Mouse (Mus musculus) induced T-regulatory cell, adult 2 months (primary cell): Measurements from ENCODE around the gene 8030411F24Rik.
"Not testable (repeated sequence)": the region's sequence is repeated elsewhere in the genome, so short reads cannot be mapped to it uniquely, and the experiment has no call there.

Experiments used
- DNase-seq: peaks from one replicate; pipeline ENCODE4 v3.0.0-alpha.2; 2012; ENCODE audit warnings: low read depth

Gene 8030411F24Rik

DNA sequence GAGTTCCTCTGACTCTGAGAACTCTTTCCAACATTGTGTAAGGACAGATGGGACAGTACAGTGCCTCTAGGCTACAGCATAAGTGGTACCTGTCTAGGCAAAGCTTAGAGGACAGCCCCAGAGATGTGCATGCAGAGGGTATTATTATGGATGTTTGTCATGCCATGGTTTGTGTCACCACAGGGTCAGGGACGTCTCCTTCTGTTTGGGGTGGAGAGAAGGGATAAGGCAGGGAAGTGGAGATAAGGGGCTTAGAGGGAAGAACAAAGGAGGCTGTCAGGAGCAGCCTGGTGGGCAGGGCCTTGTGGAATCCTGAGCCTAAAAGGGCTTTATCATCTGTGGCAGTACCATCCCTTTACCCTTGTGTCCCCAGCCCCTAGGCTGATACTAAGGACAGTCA is at the start of gene 8030411F24Rik:
TSS of gene 8030411F24Rik (plus strand) at position 301 of the 400 bp plus-strand sequence.
- no peak for DNase-seq

DNA sequence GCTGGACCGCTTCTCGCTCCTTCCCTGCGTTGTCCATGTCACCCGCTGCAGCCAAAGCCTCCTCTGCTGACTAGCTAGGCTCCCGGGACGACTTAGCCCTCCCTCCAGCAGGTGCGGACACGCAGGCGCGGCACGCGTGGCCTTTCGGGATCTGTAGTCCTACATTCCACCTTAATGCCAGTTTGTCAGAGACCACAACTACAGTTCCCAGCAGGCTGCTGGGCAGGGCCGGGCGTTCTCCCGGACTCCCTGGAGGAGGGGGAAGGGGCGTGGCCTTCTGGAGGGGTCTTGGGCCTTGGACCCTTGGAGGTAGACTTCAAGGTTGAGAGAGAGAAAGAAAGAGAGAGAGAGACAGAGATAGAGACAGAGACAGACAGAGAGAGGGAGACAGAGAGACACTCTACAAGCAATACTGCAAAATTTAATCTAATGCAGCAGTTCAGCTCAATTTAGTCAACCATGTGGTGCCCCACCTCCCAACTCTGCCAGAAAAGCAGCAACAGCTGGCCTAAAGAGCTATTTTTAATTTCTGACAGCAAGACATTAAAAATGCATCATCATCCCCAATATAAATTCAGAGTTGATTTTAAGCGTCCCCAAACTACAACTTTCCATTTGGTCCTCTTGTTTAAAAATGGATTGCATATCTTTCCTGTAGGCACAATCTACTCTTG is 49.3 kb upstream of the 8030411F24Rik start, which contains the start of gene Napb:
TSS of gene Napb (minus strand) at position 141 of the 674 bp plus-strand sequence.
- peak; percentile 53 for DNase-seq

DNA sequence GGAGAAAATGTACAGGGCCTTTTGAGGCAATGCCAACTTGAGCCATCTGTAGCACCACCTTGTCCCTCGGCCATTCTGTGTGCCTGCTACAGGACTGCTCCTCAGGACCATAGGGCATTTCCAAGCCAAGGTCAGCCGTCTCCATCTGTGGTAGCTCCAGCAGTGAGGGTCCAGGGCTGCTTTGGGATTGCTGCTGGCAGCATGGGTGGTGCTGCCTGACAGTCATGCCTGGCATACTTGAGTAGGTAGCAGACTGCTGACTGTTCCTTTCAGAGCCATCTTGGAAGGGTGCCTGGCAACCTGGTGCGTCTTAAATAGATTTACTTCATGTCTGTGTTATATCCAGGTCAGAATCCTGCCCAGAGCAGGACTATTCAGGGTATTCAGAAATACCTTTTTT is 38.8 kb upstream of the 8030411F24Rik start:
- DNase-seq: no peak

DNA sequence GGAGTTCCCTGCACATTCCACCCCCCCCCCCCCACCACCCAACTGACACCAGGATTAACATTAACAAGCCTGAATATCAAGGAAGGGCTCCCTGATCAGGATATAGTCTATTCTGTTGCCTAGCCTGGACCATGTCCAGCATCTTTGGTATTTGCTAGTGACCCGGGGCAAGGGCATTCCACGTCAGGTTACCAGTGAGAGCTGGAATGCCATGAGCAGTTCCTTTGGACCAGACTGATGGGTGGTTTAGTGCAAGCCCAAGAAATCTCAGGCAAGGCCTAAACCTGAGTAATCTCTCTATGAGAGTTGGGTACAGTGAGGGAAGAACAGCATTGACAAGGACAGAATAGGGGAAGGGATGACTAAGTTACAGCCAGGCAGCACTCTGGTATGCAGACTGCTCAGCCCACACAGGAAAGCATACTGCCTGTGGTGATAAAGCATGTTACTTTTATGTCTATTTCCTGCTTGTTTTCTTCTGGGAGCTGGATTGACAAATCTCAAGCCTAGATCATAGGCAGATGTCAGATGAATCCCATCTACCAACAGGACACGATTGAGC is 37.9 kb upstream of the 8030411F24Rik start:
- DNase-seq: no peak

- DNase-seq: no peak
These were observed 31.8 kb upstream of the 8030411F24Rik start, which contains the start of gene Cstl1 for GRCm38 (mm10) chr2:148750058-148750457. TSS of gene Cstl1 (plus strand) at chr2:148750358.

- peak; percentile 90 for DNase-seq
These were observed 29.7 kb upstream of the 8030411F24Rik start for GRCm38 (mm10) chr2:148751893-148752813.

DNA sequence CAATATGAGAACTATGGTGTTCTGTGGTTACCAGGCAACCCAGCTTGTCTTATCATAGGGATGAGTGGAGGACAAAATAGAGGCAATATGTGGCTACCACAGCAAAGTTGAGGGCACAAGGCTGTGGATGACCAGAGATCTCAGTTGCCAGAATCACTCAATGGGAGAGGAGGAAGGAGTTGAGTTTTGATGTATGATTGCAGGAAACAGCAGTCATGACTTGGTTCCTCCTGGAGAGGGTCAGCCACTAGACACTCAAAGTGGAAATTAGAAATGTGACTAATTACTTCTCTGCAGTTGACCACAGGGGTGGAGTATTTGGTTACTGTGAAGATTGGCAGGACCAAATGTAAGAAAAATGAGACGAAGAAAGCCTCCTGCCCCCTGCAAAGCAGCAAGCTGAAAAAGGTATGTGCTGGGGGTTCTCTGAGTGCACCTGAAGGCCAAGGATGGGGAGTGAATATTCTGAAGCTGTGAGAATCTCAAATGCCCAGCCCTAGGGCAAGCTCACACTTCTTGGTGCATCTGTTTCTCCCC is 27.4 kb upstream of the 8030411F24Rik start:
- no peak for DNase-seq

DNA sequence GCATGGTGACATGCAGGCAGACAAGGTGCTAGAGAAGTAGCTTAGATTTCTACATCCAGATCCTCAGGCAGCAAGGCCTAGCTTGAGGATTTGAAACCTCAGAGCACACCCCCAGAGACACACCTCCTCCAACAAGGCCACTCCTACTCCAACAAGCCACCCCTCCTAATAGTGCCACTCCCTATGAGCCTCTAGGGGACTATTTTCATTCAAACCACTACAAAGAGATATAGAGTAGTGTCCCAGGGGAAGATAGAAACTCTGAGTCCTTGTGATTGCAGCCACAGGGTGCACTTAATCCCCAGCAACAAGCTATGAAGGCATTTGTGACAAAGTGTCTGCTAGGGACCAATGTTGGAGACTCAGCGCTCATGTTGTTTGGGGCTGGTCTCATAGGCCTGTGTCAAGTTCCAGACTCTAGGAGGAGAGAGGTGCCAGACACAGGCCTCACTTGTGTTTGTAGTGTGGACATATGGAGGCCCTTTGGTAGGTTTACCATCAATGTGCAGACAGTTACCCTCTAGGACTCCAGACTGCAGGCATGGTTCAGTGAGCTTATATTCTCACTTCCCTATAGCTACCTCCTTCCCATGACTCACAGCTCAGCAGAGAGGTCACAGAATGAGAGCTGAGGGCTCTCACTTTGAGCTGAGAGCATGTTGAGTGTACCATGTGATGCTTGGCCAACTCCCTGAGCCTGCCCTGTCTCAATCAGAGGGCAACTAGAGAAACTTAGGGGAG is 18.0 kb upstream of the 8030411F24Rik start:
- no peak for DNase-seq

- not testable (repeated sequence) for DNase-seq
These were observed 10.4 kb upstream of the 8030411F24Rik start, which contains the start of gene Cst11 for GRCm38 (mm10) chr2:148771397-148771796. TSS of gene Cst11 (minus strand) at chr2:148771497.

GRCm38 (mm10) chr2:148789142-148789541 is 7.3 kb downstream of the 8030411F24Rik start, which contains the start of gene Cst12:
TSS of gene Cst12 (plus strand) at chr2:148789361.
- DNase-seq: no peak

GRCm38 (mm10) chr2:148798485-148798884 is 16.7 kb downstream of the 8030411F24Rik start, which contains the start of gene Cst8:
TSS of gene Cst8 (plus strand) at chr2:148798785.
- no peak for DNase-seq

- no peak for DNase-seq
These were observed 19.7 kb downstream of the 8030411F24Rik start for GRCm38 (mm10) chr2:148801491-148801921.

- DNase-seq: no peak
These were observed 24.9 kb downstream of the 8030411F24Rik start for GRCm38 (mm10) chr2:148806696-148807095.

DNA sequence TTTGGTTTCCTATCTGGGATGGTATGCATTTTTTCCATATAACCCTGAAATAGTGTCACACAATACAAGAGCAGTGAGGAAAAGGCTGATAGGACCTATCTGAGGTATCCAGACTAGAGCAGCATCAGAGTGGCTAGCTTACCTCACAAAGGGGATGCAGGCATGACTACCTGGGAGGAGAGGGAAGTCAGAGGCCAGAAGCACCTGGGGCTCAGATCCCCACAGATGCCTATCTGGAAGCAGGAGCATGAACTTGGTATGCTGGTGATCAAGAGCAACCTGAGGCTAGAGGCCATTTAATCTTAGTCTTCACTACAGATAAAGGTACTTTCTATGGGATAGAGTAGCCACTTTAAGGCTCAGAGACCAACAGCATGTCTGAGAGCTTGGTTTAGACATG is 38.1 kb downstream of the 8030411F24Rik start, which contains the start of gene Cst13:
TSS of gene Cst13 (plus strand) at position 173 of the 400 bp plus-strand sequence.
- DNase-seq: no peak

GRCm38 (mm10) chr2:148825986-148826385 is 44.2 kb downstream of the 8030411F24Rik start:
- DNase-seq: no peak

DNA sequence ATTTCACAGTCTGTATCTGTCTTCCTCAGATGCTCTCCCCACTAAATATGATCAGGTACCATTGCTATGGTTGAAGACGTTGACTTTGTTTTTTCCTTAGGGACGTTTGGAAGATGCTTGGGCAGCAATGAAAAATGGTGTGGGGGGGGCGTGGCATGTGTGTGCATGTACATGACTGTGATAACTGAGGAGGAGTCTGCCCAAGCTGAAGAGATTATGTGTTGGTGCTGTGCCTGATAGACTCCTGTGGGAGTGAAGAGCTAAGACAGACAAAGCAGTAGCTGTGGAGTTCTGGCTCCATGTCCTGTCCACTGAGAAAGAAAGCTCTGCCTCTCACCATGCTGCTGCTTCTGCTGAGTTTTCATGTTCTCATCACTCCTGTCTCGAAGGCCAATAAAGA is 53.1 kb downstream of the 8030411F24Rik start, which contains the start of gene Cst9:
TSS of gene Cst9 (plus strand) at position 236 of the 400 bp plus-strand sequence.
- DNase-seq: no peak
